Mouse (Mus musculus): ENCODE data around the gene Ctdspl2. TPM values are rescaled to one million over a fixed set of nuclear protein-coding genes. Genes with fewer than 3 reads are reported as not detected.

Gene Ctdspl2
- polyA plus RNA-seq, 1 experiment from 2014 or later: 29.0 TPM

GRCm38 (mm10) chr2:122036064-122036463, 80.3 kb downstream of the Ctdspl2 start:
- no peaks in the 10 kb centered on the region for H3K9me3 ChIP-seq (ENCODE audit: control insufficient read depth, low read length)
- no peak overlapping the region for H3K4me3 ChIP-seq (ENCODE audit: low read length)
- WGBS: 92% methylated on average over 3 of the region's 3 CpGs

GRCm38 (mm10) chr2:122043926-122044325, 88.1 kb downstream of the Ctdspl2 start:
- Histone ChIP-seq H3K36me3 (ENCODE audit: control insufficient read depth, insufficient read depth, low read length) (0 out of 2 replicates have a peak, but pooled peaks cover 4% of the 10 kb centered on the region), H3K9ac (ENCODE audit: low read depth, low read length) (no peak overlapping the region)

More at GRCm38 (mm10) chr2:122036064-122036463, 80.3 kb downstream of the Ctdspl2 start:
- no peaks in the 10 kb centered on the region for H3K27me3 ChIP-seq (replicated peaks; ENCODE audit: control insufficient read depth, insufficient read depth, low read length)
- H3K9ac ChIP-seq (ENCODE audit: low read depth, low read length): no peak overlapping the region
- no peaks in the 10 kb centered on the region; the same call in 1 of the 2 replicates for H3K36me3 ChIP-seq (ENCODE audit: control insufficient read depth, insufficient read depth, low read length)
- no peak overlapping the region for H3K4me2 ChIP-seq (ENCODE audit: low read length)
- no peaks in the 10 kb centered on the region for H3K4me1 ChIP-seq (ENCODE audit: control insufficient read depth, insufficient read depth, low read depth, low read length)
- no peak overlapping the region for H3K27ac ChIP-seq (ENCODE audit: low read depth, low read length)
- ATAC-seq: no peak

GRCm38 (mm10) chr2:122059365-122060115, 103.7 kb downstream of the Ctdspl2 start:
- H3K9me3 ChIP-seq (ENCODE audit: control insufficient read depth, low read length): no peaks in the 10 kb centered on the region
- H3K27ac ChIP-seq (ENCODE audit: low read depth, low read length): no peak overlapping the region
- no peaks in the 10 kb centered on the region for H3K27me3 ChIP-seq (replicated peaks; ENCODE audit: control insufficient read depth, insufficient read depth, low read length)
- H3K4me1 ChIP-seq (ENCODE audit: control insufficient read depth, insufficient read depth, low read depth, low read length): no peaks in the 10 kb centered on the region
- peak; percentile 27; the same call in 1 of the 2 replicates for ATAC-seq
- peaks cover 27% of the 10 kb centered on the region for H3K36me3 ChIP-seq (ENCODE audit: control insufficient read depth, insufficient read depth, low read length)
- no peak overlapping the region for H3K4me3 ChIP-seq (ENCODE audit: low read length)
- H3K4me2 ChIP-seq (ENCODE audit: low read length): no peak overlapping the region
- 86% methylated on average over 11 of the region's 11 CpGs for WGBS
- H3K9ac ChIP-seq (ENCODE audit: low read depth, low read length): no peak overlapping the region

More at GRCm38 (mm10) chr2:122043926-122044325, 88.1 kb downstream of the Ctdspl2 start:
- ATAC-seq: no peak
- H3K9me3 ChIP-seq (ENCODE audit: control insufficient read depth, low read length): no peaks in the 10 kb centered on the region
- H3K27ac ChIP-seq (ENCODE audit: low read depth, low read length): no peak overlapping the region
- no peak overlapping the region for H3K4me2 ChIP-seq (ENCODE audit: low read length)
- no peaks in the 10 kb centered on the region for H3K4me1 ChIP-seq (ENCODE audit: control insufficient read depth, insufficient read depth, low read depth, low read length)
- no peaks in the 10 kb centered on the region for H3K27me3 ChIP-seq (replicated peaks; ENCODE audit: control insufficient read depth, insufficient read depth, low read length)
- no peak overlapping the region for H3K4me3 ChIP-seq (ENCODE audit: low read length)

Small RNAs within 50 kb of the gene (microRNA-seq; reads per million reads assigned to microRNA genes)
- not detected for gene Gm47314

Other genes with a start within 250 kb of the Ctdspl2 start
- gene Frmd5, start 148.9 kb upstream of the Ctdspl2 start, polyA plus RNA-seq (2015; fragmentation: Nextera tagmentation; extraction: Ambion mirVana): 23.8 and 25.6 TPM in 2 replicates
- 32.2 and 32.4 TPM in 2 replicates for gene Casc4, start 89.0 kb upstream of the Ctdspl2 start, polyA plus RNA-seq (2015; fragmentation: Nextera tagmentation; extraction: Ambion mirVana)
- 0.42 and 0.48 TPM in 2 replicates for gene Mageb3, start 91 bp downstream of the Ctdspl2 start, polyA plus RNA-seq (2015; fragmentation: Nextera tagmentation; extraction: Ambion mirVana)
- gene Eif3j1, start 72.5 kb downstream of the Ctdspl2 start, polyA plus RNA-seq (2015; fragmentation: Nextera tagmentation; extraction: Ambion mirVana): 9.6 and 11.5 TPM in 2 replicates
- gene Spg11, start 162.4 kb downstream of the Ctdspl2 start, polyA plus RNA-seq (2015; fragmentation: Nextera tagmentation; extraction: Ambion mirVana): 5.8 and 6.6 TPM in 2 replicates
- gene B2m, start 191.7 kb downstream of the Ctdspl2 start, polyA plus RNA-seq (2015; fragmentation: Nextera tagmentation; extraction: Ambion mirVana): 107 and 120 TPM in 2 replicates
- gene Trim69, start 204.7 kb downstream of the Ctdspl2 start, polyA plus RNA-seq (2015; fragmentation: Nextera tagmentation; extraction: Ambion mirVana): 0.09 TPM in 1 of 2 replicates, not detected in the other
- 0.06 and 0.08 TPM in 2 replicates for gene Patl2, start 230.2 kb downstream of the Ctdspl2 start, polyA plus RNA-seq (2015; fragmentation: Nextera tagmentation; extraction: Ambion mirVana)
- not detected in 2 replicates for gene Terb2, start 230.3 kb downstream of the Ctdspl2 start, polyA plus RNA-seq (2015; fragmentation: Nextera tagmentation; extraction: Ambion mirVana)

Measured in hindbrain, embryonic 16.5 days (tissue).